Mouse (Mus musculus) cerebellum, adult 2 months (tissue): ENCODE data around the gene Minpp1.

Source experiments
- CTCF ChIP-seq: fragments of 200-500 bp; IDR thresholded peaks from 2 replicates; pipeline ENCODE4 v1.5.1; 2011; ENCODE audit warnings: low read depth, mild to moderate bottlenecking, control low read depth, low read length, moderate library complexity, borderline replicate concordance; ENCODE audit not compliant: insufficient read depth
- POLR2A ChIP-seq: fragments of 200-500 bp; IDR thresholded peaks from 2 replicates; pipeline ENCODE4 v1.6.1; 2011; ENCODE audit warnings: low read length, control low read depth, borderline replicate concordance; ENCODE audit not compliant: insufficient read depth

- TF ChIP-seq CTCF, result no peak
- no peak for TF ChIP-seq POLR2A
Observed at GRCm38 (mm10) chr19:32492981-32493380, 7.4 kb downstream of the Minpp1 start.
